Mouse (Mus musculus) olfactory bulb, adult 2 months (tissue): Measurements from ENCODE around the gene Tsen2.

Experiments used
- CTCF ChIP-seq: fragments of 200-500 bp; IDR thresholded peaks from 2 replicates; pipeline ENCODE4 v1.5.1; 2012; ENCODE audit warnings: low read depth, mild to moderate bottlenecking, low read length, moderate library complexity; ENCODE audit not compliant: insufficient read depth
- POLR2A ChIP-seq: fragments of 200-500 bp; IDR thresholded peaks from 2 replicates; pipeline ENCODE4 v1.6.1; 2012; ENCODE audit warnings: mild to moderate bottlenecking, low read depth, low read length, moderate library complexity; ENCODE audit not compliant: insufficient read depth

DNA sequence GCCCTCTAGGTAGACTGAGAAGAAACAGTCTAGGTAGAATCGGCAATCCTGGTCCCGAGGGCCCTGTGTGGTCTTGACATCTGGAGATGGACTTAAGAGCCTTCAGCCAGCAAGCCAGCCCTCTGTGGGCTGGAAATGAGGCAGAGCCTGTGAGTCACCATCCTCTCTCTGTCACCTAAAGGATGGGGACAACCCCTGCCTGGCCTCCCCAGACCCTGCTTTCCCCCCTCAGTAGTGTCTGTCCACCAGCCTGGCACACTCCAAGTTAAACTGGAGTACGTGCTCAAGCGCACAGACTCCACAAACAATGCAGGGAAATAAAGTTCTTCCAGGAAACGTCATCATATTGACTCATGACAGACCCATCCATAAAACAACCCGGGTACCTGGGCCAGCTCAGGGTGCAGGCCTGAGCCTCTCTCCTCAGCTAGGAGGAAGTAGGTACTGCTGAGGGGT lies 21.7 kb upstream of the Tsen2 start:
- no peak for TF ChIP-seq CTCF
- no peak for TF ChIP-seq POLR2A
